Mouse (Mus musculus) gastrocnemius, postnatal 4 days (tissue): ENCODE measurements around the gene Gm6268. TPM values are rescaled to one million over a fixed set of nuclear protein-coding genes. Genes with fewer than 3 reads are reported as not detected.

Source experiments
- DNase-seq, 2 experiments: peaks; one replicate each; pipeline ENCODE4 v3.0.0; 2021 to 2022; ENCODE audit warnings: low spot score in 2 of 2, mixed read lengths in 2 of 2
- long read RNA-seq, 2 experiments: library from polyadenylated mRNA; stranded (forward); transcript quantifications; one replicate each; pipeline ENCODE4 v2.0.0; 2021
- microRNA-seq: library from miRNA; unstranded; fragments of <30 nt; microRNA quantifications from one replicate; pipeline ENCODE4 v1.2.0, GENCODE M21; 2021
- total RNA-seq, 2 experiments: library from RNA; stranded (reverse); gene quantifications; 2 replicates each; pipeline ENCODE4 v1.2.3; 2021

Gene Gm6268
- total RNA-seq = not detected
- long read RNA-seq, experiment 1 = 0 reads
- long read RNA-seq, experiment 2 = 0 reads

DNA sequence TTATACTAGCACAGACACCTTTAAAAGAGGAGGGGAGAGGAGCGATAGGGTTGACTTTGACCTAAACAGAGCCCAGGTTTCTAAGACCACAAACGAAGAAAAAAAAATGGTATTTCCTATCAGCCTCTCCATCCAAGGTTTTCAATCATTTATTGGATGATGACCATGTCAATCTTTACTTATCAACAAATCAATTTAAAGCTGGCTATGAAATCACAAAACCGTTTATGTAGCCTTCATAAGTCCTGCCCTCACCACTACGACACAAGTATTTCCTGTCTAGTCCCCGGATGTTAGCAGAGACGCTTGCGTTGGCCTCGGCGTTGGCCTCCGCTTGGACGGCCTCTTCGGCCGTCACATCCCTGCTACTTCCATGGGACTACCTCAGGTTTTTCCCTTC lies at the start of gene Gm6268:
Gm6268 (plus strand) TSS at position 301 of the 400 bp plus-strand sequence.
- DNase-seq = no peak

DNA sequence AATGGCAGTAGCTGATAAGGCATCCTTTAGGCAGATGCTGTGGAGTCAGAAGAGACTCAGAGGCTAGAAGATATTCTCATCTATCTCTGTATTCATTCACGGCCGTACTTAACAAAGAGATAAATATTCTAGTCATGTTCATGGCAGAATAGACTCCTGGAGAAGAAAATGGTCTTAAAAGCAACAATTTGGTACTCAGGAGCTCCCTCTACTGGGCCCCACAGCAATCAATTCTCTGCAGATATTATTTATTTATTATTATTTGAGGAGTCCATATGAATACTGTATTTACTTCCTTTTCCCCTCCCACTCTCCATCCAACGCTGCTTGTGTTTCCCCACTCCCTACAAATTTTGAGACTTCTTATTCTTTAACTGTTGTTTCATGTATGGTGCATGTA lies 48.6 kb upstream of the Gm6268 start:
- DNase-seq = no peak

DNA sequence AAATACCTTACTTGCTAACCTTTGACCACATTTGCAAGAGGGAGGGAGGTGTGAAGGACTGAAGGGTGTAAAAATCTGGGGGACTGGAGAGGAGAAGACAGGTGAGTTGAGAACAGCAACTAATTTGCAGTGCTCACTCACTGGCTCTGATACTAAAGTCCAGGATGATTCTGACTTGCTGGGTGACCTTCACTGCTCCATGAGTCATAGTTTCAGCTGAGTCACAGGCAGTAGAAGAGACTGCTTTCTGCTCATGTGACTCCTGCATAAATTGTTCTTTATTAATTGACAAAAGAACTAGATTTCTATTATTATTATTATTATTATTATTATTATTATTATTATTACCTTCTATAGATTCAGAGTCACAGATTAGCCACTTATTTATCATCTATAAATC lies 15.7 kb upstream of the Gm6268 start:
- DNase-seq = no peak

DNA sequence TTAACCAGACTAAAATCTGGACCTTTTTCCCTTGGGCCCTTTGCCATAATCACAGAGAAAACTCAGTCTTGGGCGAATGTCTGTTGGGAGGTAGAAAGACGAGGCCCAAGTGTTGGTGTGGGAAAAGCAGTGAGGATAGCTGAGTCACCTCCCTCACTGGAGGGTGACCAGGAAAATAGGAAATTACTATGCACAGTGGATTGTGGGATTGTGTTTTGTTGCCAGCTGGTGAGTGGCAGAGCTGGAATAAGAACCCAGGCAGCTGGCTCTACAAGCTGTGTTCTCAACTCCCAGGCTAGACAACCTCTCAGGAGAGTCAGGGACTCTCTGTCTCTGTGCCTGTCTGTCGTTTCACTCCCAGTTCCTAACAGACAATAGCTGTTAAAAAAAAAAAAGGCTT lies 11.1 kb upstream of the Gm6268 start:
- DNase-seq = no peak

DNA sequence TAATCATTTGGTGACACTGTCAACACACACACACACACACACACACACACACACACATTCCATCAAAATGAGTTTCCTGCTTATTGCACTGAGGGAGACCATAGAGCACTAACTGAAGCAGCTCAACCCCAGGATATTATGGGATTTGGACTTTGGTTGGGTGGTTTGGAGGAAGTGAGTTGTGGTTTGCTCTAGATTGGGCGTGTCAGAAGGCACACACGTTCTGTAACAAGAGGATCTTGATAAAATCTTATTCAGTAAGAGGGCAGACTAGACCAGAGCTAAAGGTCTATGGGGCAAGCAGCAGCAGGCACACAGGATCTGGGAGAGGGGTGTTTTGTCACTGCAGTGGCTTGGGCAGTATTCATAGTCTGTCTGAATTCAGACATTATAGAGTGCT lies 10.6 kb upstream of the Gm6268 start:
- no peak for DNase-seq

DNA sequence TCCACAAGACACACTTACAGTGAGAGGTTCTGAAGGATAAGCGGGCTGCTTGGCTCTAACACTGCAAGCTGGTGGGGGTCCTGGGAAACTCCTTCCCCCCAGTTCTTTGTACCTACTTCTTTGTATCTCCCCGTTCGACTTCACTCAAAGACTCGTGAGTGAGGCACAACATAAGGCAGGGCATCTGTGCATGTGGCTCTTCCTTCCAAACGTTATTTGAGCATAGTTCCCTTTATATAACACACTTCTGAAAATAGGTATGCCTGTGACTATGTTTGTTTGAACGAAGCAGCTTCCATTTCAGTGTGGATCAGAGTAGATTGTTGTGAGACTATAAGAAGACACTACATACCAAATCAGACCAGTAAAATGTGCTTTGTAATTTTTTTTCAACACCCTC lies 8.4 kb upstream of the Gm6268 start:
- DNase-seq = no peak

DNA sequence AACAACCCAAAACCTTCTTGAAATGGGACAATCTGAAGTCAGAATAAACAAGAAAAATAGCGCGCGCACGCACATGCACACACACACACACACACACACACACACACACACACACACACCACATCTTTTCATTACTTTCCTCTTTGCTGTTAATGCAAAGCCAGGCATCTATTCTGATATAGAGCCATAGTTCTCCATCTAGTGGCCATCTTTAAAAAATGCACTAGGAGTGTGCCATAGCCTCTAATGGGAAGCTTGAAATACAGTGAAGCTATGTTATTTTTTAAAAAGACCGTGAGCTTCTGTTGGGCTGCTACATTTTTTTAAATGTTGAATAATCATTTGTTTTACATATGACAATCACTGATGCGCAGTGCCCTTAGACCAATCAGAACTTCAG lies 7.8 kb upstream of the Gm6268 start:
- DNase-seq = no peak

DNA sequence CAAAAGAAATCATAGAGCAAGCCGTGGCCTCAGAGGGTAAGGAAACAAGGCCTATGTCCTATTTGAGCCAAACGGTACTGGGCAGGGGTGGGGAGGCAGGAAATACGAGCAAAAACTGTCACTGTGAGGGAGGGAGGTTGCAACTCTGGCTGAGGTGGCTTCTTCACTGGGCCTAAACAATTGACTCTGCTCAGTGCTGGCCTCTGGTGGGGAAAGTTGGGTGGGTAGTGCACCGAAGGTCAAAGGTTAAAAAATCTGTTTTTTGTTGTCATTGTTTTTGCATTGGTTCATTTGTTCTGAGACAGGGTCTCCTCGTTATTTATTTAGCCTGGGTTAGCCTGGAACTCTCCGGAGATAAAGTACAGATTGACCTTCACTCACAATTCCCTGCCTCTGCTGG lies 1.2 kb downstream of the Gm6268 start:
- no peak for DNase-seq

DNA sequence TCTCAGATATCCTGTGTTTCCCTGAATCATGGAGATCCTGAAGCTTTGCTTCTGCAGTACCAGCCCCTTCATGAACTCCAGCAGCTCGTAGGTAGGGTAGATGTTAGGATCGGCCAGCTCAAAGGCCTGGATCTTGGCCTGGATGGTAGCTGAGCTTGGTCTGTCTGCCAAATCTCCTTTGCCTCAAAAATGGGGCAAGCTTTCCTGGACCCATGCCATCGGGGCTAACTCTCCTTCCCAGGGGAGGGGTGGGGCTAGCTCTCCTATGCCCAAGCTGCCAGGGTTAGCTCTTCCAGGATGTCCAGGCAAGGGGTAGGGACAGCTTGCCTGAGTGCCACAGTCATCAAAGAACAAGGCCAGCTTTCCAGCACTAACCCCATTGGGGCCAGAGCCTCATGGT lies 18.1 kb downstream of the Gm6268 start:
- DNase-seq = no peak

DNA sequence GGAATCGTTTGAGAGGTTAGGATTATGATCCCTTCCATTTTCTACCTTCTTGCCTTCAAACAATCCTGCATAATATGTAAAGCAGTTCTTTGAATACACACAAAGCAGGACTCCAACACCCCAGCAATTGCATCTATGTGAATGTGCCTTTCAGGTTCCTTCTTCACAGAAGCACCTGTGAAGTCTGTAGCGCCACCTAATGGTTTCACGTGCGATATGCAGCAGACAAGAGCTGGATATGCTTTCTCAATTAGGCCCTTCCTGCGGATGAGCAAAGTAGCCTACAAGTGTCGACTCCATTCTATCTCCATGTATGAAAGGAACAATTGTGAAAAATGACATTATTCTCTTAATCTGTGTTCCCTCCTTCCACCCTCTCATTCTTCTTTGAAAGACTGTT lies 33.9 kb downstream of the Gm6268 start:
- no peak for DNase-seq

DNA sequence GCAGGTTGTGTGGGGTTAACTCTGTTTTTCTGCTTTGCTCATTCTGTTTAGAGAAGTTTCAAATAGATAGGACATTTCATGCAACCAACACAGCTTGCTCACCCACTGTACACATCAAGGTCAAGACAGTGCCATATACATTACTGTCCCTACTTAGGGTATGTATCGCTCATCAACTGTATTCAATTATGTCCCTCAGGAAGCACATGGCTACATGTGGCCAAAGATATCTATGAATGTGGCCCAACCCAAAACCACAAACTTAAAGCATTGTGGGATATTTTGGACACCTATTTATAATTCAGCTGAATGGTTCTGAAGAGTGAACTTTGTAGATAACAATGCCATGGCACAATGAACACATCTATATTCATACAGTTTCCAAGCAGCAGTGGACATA lies 36.9 kb downstream of the Gm6268 start:
- DNase-seq = no peak

Small RNAs within 50 kb of the gene (microRNA-seq; reads per million reads assigned to microRNA genes)
- gene Gm44485 = not detected

Other genes with a start within 250 kb of the Gm6268 start
- under 1 TPM in 1 of 2 experiments, not detected in 1; 0.16 TPM for gene Zcchc12, start 205.4 kb upstream of the Gm6268 start, total RNA-seq
- gene Lonrf3, start 72.9 kb upstream of the Gm6268 start, total RNA-seq = 1 to 10 TPM; 3.2 to 4.6 TPM
- gene Gm14569, start 90.5 kb downstream of the Gm6268 start, total RNA-seq = not detected
- 10 to 100 TPM; 48.1 to 50.1 TPM for gene Pgrmc1, start 196.9 kb downstream of the Gm6268 start, total RNA-seq
- 1 to 10 TPM; 1.5 to 2.0 TPM for gene Akap17b, start 244.1 kb downstream of the Gm6268 start, total RNA-seq